Comparison of ENCODE assay signal across 11 mouse cellular contexts in genomic region chr14:55460297-55460696, GRCm38 (mm10). TPM values are rescaled to one million over a fixed set of nuclear protein-coding genes. Genes with fewer than 3 reads are reported as not detected.
DNase-seq lines count a peak whose midpoint lies in the region.
"Had no signal": no experiment of that assay in that cellular context is flagged by ENCODE, and none has a peak within 500 bp of the region (broad histone marks: within the 10 kb centered on the region; RNA-seq: fewer than 3 reads in every experiment).

No protein-coding gene starts in this region.

- peak; percentile 30 to 50 for DNase-seq in right cerebral cortex, adult 2 months (ENCODE audit: low spot score in 2 of 2)
- DNase-seq in right cerebral cortex, postnatal 4 days, result no peak
- DNase-seq in kidney, postnatal 10 days, result peak; percentile 52
- DNase-seq in layer of hippocampus, postnatal 25 days (ENCODE audit: extremely low spot score in 1 of 2, low spot score in 1 of 2), result peak; percentile 28 to 31
- no peak for DNase-seq in cerebellum, adult 9-11 months
- DNase-seq in lung, postnatal 36 days, result no peak
- DNase-seq in MN1 (ENCODE audit: low spot score), result no peak
- DNase-seq: cerebellum, postnatal 25 days; gastrocnemius, postnatal 14 days; heart, postnatal 36 days; liver, postnatal 0 days had no signal

RNA-seq across cellular contexts. Expression of gene Dhrs4, which starts 18.3 kb away (rescaled TPM):
- 10 to 100 TPM; 20.7 to 22.1 TPM for total RNA-seq in layer of hippocampus, postnatal 25 days (2021)

RNA-seq across cellular contexts. Expression of gene Carmil3, which starts 30.2 kb away (rescaled TPM):
- 10 to 100 TPM; 47.0 to 66.6 TPM for total RNA-seq in layer of hippocampus, postnatal 25 days (2021)

RNA-seq across cellular contexts. Expression of gene Cpne6, which starts 49.9 kb away (rescaled TPM):
- 100 to 1,000 TPM; 664 to 669 TPM for total RNA-seq in layer of hippocampus, postnatal 25 days (2021)
- total RNA-seq: heart, postnatal 36 days had no signal

Comparison
In these comparisons a context has a peak if more than half of its experiments do, and no peak if none do; other contexts are left out.
1. DNase-seq: peak in right cerebral cortex, adult 2 months (2 of 2), kidney, postnatal 10 days (single experiment) and layer of hippocampus, postnatal 25 days (2 of 2); none in right cerebral cortex, postnatal 4 days (single experiment), cerebellum, adult 9-11 months (single experiment), lung, postnatal 36 days (single experiment) and MN1 (single experiment).